Mouse (Mus musculus): ENCODE data around the gene Trio.
"Not testable (repeated sequence)": the region's sequence is repeated elsewhere in the genome, so short reads cannot be mapped to it uniquely, and the experiment has no call there.

Gene Trio

GRCm38 (mm10) chr15:27770513-27771196 lies 255.0 kb downstream of the Trio start:
- no peak for DNase-seq (ENCODE audit: low spot score)

- DNase-seq (ENCODE audit: low spot score) = no peak
Observed at GRCm38 (mm10) chr15:27761416-27761815, 264.2 kb downstream of the Trio start.

GRCm38 (mm10) chr15:27760655-27761054 lies 265.0 kb downstream of the Trio start:
- DNase-seq (ENCODE audit: low spot score) = no peak

GRCm38 (mm10) chr15:27759890-27760289 lies 265.8 kb downstream of the Trio start:
- no peak for DNase-seq (ENCODE audit: low spot score)

- no peak for DNase-seq (ENCODE audit: low spot score)
Observed at GRCm38 (mm10) chr15:27758680-27759079, 267.0 kb downstream of the Trio start.

GRCm38 (mm10) chr15:27756426-27756825 lies 269.2 kb downstream of the Trio start:
- DNase-seq (ENCODE audit: low spot score) = no peak

- DNase-seq (ENCODE audit: low spot score) = no peak
Observed at GRCm38 (mm10) chr15:27754571-27755260, 270.9 kb downstream of the Trio start.

- no peak for DNase-seq (ENCODE audit: low spot score)
Observed at GRCm38 (mm10) chr15:27753923-27754322, 271.7 kb downstream of the Trio start.

- no peak for DNase-seq (ENCODE audit: low spot score)
Observed at GRCm38 (mm10) chr15:27752677-27753342, 272.8 kb downstream of the Trio start.

- DNase-seq (ENCODE audit: low spot score) = peak; percentile 70
Observed at GRCm38 (mm10) chr15:27751612-27752405, 273.8 kb downstream of the Trio start.

- DNase-seq (ENCODE audit: low spot score) = no peak
Observed at GRCm38 (mm10) chr15:27748739-27749138, 276.9 kb downstream of the Trio start.

- no peak for DNase-seq (ENCODE audit: low spot score)
Observed at GRCm38 (mm10) chr15:27747512-27747911, 278.1 kb downstream of the Trio start.

GRCm38 (mm10) chr15:27744995-27745394 lies 280.7 kb downstream of the Trio start:
- DNase-seq (ENCODE audit: low spot score) = no peak

- no peak for DNase-seq (ENCODE audit: low spot score)
Observed at GRCm38 (mm10) chr15:27740080-27740479, 285.6 kb downstream of the Trio start.

GRCm38 (mm10) chr15:27731818-27732217 lies 293.8 kb downstream of the Trio start:
- DNase-seq (ENCODE audit: low spot score) = no peak

GRCm38 (mm10) chr15:27726228-27726627 lies 299.4 kb downstream of the Trio start:
- DNase-seq (ENCODE audit: low spot score) = peak; percentile 24

- peak; percentile 18 for DNase-seq (ENCODE audit: low spot score)
Observed at GRCm38 (mm10) chr15:27724796-27725680, 300.6 kb downstream of the Trio start.

GRCm38 (mm10) chr15:27724298-27724697 lies 301.4 kb downstream of the Trio start:
- DNase-seq (ENCODE audit: low spot score) = peak; percentile 69

GRCm38 (mm10) chr15:27723746-27724145 lies 301.9 kb downstream of the Trio start:
- no peak for DNase-seq (ENCODE audit: low spot score)

- not testable (repeated sequence) for DNase-seq (ENCODE audit: low spot score)
Observed at GRCm38 (mm10) chr15:27720297-27720696, 305.4 kb downstream of the Trio start.

- no peak for DNase-seq (ENCODE audit: low spot score)
Observed at GRCm38 (mm10) chr15:27718668-27719067, 307.0 kb downstream of the Trio start.
